Mouse (Mus musculus) myocyte (in vitro differentiated cells): ENCODE measurements around the gene Mtfr2.

Experiments used
- MAX ChIP-seq: IDR thresholded peaks from one replicate; pipeline ENCODE4 v1.6.1; 2011; ENCODE audit warnings: low read depth, mild to moderate bottlenecking, control low read depth
- POLR2A ChIP-seq: IDR thresholded peaks from one replicate; pipeline ENCODE4 v1.6.1; 2011; ENCODE audit warnings: low read depth, mild to moderate bottlenecking, control low read depth, moderate library complexity; ENCODE audit not compliant: insufficient read length
- TCF12 ChIP-seq: IDR thresholded peaks from one replicate; pipeline ENCODE4 v1.6.1; 2011; ENCODE audit warnings: mild to moderate bottlenecking, control low read depth; ENCODE audit not compliant: poor library complexity, insufficient read depth, severe bottlenecking
- USF1 ChIP-seq: IDR thresholded peaks from one replicate; pipeline ENCODE4 v1.6.1; 2011; ENCODE audit warnings: low read depth, mild to moderate bottlenecking, control low read depth, moderate library complexity

DNA sequence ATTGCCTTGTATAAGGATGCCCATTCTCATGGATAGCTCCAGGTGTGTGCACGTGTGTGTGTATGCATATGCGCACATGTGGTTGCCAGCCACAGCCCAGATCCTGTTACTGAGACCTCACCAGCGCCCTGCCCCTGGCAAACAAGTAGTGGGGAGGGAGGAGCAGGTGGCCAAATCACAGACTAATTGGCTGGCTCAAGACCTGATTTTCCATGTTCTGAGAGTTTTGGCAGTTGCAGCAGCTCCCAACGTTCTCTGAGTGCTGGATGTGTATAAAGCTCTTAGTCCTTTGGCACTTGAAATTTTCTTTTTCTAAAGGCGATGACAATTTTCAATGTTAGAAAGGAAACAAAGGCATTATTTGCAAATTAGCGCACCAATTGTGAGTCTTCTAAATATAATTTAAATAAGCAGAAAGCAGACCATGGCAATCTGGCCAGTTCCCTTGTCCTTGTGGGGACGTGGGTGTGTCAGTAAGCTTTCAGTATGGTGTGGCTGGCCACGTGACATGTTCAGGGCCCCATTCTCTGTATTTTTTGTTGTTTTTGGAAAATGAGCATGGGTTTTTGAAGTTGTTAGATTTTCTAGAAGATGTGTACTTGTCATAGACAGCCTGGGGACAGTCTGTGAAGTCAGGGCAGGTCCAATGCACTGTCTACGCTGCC lies 31.6 kb downstream of the Mtfr2 start:
- no peak for TF ChIP-seq POLR2A
- TF ChIP-seq TCF12: no peak
- TF ChIP-seq USF1: no peak
- no peak for TF ChIP-seq MAX
